Mouse (Mus musculus): ENCODE measurements around the gene Caskin1.
A peak's percentile ranks its signal among the peaks of the same experiment; 100 is the strongest.

Caskin1 gene

DNA sequence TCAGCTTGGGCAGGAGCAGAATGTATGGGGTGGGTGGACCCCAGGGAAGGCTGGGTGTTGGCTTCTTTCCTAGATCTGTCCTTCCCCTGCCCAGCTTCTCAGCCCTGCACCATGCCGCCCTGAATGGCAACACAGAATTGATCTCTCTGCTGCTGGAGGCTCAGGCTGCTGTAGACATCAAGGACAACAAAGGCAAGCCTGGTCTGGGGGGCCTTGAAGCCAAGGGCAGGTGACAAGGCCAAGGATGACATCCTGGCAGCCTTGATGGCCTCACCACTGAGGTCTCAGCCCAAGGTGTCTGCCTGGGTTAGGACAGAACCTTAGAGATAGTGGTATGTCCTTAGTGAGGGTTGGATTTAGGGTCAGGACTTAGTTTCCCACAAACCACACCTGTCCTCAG lies 7.6 kb downstream of the Caskin1 start:
- no peak for DNase-seq

DNA sequence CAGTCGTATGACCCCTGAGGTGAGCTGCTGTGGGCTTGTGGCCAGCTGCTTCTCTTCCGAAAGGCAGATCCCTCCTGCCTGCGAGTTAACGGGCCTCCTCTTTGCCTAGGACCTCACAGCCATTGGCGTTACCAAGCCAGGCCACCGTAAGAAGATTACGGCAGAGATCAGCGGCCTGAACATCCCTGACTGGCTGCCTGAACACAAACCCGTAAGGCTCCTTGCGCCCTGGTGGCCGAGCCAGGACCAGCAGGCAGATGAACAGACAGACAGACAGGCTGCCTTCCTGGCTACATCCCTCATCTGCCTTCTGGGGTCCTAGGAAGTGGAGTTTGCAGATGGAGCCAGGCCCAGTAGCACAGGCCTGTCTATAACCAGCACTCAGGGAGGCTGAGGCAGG lies 13.8 kb downstream of the Caskin1 start:
- DNase-seq = no peak

DNA sequence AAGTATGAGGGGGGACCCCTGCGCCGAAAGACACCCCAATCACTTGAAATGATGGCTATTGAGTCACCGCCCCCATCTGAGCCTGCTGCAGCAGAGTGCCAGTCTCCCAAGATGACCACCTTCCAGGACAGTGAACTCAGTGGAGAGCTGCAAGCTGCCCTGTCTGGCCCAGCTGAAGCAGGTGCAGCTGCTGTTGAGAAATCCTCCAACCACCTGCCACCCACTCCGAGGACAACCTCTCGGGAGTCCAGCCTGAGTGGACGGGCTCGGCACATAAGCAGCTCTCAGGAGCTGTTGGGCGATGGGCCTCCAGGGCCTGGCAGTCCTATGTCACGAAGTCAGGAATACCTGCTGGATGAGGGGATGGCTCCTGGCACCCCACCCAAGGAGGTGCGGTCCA lies 15.7 kb downstream of the Caskin1 start:
- DNase-seq = no peak

DNA sequence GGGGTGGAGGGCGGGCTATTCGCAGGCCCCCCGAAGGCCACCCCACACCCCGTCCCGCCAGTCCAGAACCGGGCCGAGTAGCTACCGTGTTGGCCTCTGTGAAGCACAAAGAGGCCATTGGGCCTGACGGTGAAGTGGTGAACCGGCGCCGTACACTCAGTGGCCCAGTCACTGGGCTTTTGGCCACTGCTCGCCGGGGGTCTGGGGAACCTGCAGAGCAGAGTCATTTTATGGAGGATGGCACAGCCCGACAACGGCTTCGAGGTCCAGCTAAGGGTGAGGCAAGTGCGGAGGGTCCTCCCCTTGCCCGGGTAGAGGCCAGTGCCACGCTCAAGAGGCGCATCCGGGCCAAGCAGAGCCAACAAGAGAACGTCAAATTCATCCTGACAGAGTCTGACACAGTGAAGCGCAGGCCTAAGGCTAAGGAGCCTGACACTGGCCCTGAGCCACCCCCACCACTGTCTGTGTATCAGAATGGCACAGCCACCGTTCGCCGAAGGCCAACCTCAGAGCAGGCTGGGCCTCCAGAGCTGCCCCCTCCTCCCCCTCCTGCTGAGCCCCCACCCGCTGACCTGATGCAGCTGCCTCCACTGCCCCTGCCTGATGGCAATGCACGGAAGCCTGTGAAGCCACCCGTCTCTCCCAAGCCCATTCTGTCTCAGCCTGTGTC lies 17.0 kb downstream of the Caskin1 start:
- DNase-seq = no peak

DNA sequence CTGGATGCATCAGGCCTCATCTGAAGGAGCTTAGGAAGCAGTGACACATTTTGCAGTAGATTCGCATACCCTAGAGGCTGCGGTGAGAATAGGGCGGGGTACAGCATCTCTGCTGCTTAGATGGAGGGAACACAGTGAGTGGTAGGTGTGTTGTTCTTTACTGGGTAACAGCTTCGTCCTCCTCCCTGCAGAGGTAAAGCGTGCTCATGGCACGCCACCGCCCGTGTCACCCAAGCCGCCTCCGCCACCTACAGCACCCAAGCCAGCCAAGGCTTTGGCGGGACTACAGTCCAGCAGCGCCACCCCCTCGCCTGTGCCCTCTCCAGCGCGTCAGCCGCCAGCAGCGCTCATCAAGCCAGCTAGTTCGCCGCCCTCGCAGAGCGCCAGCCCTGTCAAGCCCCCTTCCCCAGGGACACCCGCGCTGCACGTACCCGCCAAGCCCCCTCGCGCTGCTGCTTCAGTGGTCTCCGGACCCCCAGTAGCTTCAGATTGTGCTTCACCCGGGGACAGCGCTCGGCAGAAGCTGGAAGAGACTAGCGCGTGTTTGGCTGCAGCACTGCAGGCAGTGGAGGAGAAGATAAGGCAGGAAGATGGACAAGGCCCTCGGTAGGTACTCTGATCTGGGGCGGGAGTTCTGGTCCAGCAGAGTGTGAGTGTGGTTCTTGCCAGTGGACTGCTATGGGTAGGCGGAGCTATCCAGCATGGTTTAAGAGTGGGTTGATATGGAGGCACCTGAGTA lies 18.1 kb downstream of the Caskin1 start:
- DNase-seq = peak; percentile 56

DNA sequence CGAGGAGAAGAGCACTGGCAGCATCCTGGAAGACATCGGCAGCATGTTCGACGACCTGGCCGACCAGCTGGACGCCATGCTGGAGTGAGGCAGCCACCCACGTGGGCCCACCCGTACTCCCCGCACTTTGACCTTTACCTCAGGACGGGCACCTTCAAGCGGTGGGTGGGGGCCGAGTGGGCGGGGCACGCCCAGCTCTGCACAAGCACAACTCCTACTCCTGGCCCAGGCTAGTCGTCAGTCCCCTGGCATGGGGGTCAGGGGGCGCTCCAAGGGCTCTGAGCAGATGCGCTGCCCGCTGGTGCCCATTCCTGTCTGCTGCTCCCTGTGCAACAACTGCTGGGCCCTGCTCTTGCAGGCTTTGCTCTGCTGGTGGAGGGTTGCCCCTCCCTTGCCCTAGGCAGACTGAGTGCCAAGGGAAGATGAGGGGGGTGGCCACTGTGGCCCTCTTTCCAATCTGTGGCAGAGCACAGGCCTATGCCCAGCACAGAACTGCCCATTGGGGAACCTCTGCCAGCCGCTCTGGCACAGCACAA lies 18.8 kb downstream of the Caskin1 start:
- no peak for DNase-seq

DNA sequence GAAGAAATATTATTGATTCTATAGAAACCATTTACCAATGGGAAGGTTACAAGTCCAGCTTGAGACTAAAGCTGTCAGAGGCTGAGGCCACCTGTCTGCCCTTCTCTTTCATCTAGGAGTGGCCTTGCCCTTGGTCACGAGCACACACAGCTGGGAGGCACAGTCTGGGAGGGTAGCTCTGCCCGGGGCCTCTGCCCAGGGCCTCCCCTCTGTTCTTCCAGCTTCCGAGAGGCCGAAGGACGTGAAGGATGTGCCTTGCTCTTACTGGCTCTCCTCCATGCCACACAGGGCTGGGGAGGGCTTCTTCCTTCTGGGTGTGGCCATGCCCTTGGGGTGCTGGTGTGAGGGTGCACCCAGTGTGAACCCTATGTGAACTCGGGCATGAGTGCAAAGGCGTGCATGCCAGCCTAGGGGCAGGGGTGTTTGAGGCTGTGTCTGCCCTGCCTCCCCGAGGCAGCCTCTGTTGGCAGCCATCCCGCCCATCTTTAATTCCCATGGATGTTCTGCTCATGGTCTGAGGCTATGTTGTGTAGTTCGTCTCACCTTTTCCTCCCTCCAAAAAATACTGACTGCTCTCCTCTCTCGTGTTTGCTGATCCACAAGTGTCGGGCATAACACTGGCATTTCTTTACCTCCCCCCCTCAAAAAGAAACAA lies 19.5 kb downstream of the Caskin1 start:
- DNase-seq = no peak

DNA sequence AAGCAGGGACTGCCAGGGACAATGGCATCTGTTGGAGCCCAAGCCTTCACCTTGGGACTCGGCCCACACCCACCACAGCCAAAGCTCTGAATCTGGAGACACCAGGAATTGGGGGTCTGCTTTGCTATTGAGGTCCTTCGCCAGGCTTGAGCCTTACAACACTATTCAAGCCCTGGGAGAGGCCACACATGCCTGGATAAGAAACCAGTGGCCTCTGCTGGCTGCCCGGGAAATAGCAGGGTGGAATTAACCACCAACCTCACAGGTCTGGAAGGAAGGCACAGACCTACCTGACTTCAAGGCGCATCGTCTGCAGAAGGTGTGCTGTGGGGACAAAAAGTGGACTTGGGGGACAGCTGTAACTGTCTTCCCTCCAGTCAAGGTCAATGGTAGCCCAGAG lies 25.2 kb downstream of the Caskin1 start:
- DNase-seq = peak; percentile 61

DNA sequence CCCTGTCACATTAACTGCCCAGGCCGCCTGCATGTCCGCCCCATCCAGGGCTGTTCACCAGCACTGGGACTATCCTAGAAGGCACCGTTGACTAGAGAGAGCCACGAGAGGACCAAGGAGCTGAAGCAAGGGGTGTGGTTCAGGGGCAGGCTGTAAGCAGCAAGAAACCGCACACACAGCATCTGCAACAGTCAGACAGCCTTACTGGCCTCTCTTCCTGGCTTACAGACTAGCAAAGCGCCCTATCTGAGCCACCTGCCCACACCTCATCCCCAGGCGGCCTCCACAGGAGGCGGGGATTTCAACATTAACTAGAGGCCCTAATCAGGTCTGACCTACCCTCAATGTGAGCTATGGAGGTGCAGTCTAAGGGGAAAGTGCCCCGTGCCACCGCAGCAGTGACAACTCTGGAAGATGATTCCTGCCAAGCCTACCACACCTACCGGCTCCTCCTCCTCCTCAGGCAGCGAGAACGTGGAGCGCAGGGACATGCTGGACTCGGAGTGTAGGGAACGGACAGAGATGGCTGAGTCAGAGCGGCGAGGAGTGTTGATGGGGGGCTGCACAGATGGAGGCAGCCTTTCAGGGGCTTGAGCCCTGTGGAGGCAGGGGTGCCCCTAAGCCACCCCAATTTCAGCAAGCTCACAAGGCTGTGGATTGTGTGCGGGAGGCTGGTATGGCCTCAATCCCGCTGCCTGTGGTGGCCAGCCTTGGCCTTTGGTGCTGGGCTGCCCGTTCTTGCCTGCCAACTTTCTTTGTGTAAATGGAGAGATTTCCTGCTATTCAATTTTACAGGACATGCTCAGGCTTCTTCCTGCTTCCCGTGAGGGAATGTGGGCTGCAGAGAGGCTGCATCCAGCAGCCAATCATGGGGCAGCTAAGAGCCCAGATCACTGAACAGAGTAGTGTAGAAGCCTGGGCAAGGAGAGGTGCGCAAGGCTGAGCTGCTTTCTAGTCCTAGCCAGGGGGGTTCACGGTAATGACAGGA lies 26.2 kb downstream of the Caskin1 start:
- DNase-seq = no peak

DNA sequence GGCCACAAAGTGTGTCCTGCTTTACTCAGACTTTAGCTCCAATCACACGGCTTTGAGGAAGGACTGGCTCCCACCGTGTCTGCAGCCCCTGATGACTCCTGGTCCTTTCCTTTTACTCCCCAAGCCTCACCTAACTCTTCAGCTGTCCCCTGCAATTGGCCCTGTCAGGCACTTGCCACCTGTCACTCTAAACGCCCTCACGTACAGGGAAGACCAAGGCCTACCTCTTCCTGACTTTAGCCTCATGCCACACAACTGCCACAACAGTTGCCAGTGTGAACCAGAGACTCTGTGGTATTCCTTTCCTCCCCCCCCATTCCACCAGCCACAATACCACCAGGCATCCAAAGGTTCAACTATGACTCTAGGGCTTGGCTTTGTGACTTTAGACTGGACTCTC lies 32.0 kb downstream of the Caskin1 start:
- no peak for DNase-seq

DNA sequence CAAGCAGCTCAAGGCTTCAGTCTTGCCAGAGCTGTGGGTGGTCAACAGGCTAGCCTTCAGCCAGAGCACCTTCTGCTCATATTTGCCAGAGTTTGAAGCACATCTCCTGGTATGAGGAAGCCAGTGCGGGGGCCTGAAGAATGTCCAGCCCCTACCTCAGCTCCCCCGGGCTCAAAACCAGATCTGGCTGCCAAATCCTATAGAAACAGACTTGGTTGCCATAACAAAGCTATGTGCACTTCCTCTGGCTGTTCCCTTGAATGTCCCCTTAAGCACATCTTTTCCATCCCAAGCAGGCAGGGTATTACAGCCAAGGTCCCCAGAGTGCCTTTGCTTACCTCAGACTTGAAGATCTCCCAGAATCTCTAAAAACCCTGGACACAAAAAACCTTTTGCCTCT lies 36.3 kb downstream of the Caskin1 start:
- no peak for DNase-seq

DNA sequence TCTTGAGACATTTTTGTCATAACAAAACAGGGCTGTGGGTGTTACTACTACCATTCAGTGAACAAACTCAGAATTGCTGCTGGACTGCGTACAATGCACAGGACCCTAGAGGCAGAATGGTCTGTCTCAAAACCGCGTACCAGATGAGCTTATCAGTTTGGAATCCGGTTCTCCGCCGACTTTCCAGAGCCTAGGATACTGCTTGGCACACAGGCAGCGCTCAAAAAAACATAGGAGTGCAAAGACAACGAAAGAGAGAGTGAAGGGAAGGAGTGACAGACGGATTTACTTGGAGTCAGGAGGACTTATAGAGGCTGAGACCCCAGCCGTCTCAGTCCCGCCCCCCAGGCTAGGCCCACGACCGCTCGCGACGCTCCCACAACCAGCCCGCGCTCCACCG lies 38.9 kb downstream of the Caskin1 start:
- DNase-seq = no peak

DNA sequence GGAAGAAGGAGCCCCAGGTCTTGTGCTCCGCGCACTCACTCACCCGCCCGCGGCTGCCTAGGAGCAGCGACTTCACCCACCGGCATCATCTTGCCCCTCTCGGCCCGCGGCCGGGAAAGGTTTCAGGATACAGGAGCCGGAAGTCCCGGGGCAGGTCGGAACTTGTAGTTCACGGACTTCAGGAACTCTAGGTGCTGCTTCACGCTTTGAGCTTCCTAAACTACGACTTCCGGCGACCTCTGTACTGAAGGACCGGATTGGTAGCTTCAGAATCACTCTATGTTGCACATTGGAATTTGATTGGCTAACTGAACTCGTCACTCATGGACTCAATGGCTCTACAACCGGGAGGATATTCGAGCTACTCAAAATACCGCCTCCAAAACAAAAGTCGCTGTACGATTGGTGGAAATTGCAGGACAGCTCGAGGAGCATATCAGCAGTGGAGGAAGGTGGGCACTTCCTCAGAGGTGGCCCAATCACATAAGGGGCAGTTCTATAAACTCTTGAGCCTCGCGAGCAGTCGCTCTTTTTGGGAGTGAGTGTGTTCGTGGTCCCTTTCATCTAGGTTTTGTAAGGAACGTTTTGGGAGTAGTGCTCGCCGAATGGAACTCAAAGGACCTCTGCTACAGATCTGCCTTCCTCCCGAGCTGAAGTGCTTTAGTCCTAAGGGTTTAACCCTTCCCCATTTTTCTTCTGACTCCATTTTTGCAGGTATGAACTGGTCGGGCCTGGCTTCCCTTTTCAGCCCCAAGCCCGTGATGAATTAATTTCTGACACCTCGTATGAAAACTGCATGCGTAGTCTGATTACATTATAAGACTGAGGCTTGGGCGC lies 39.5 kb downstream of the Caskin1 start, which contains the start of gene Traf7:
Gene Traf7 (minus strand): TSS at position 216 of the 837 bp plus-strand sequence.
- peak; percentile 89 for DNase-seq

DNA sequence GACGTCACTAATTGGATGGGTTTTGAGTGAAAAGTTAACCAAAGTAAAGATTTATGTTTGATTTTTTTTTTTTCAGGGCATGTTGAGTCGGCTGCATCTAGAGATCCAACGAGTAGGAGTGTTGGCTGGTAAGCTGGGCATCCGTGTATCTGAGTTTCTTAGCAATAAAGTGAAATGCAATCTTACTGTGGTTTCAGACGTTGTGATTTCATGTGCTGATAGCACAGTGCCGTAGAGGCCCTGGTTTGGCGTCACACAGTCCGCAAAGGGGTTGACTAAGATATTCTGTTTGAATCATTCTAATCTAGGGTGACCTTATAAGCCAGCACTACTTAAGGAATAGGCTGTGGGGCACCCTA lies 40.1 kb downstream of the Caskin1 start:
- no peak for DNase-seq

DNA sequence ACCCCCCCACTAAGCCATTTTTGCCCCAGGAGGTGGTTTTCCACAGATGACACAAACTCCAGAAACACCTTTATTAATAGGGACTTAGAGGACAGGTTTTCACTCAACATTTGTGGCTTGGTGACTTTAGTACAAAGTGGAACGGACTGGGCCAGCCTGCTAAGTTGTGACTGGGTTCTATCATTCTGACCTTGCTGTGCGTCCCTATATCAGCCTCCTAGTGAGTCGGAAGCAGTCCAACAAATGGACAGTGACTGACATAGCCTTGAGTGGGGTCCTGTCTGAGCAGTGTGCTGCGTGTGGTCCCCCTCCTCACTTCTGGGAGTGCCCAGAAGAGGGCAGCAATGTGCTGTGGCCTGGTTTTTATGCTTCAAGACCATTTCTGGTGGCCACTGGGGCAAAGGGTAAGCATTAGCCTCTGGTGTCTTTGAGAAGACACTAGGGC lies 40.6 kb downstream of the Caskin1 start:
- peak; percentile 68 for DNase-seq

DNA sequence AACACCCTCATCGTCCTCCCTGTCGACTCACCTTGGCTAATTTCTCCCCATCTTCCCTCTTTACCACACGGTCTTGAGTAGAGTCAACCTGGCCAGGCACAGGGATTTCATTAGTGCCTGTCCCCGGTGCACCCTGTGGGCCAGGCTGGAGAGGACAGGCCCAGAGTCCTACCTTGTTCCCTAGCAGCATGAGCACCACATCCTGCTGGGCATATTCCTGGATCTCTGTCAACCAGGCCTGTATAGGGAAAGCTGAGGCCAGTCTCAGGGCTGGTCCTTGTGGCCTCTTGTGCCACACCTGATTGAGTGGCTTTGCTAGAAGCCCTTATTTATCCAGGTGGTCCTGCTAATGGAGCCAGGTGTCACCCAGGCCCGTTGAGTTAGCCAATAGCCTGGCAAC lies 41.5 kb downstream of the Caskin1 start:
- no peak for DNase-seq

DNA sequence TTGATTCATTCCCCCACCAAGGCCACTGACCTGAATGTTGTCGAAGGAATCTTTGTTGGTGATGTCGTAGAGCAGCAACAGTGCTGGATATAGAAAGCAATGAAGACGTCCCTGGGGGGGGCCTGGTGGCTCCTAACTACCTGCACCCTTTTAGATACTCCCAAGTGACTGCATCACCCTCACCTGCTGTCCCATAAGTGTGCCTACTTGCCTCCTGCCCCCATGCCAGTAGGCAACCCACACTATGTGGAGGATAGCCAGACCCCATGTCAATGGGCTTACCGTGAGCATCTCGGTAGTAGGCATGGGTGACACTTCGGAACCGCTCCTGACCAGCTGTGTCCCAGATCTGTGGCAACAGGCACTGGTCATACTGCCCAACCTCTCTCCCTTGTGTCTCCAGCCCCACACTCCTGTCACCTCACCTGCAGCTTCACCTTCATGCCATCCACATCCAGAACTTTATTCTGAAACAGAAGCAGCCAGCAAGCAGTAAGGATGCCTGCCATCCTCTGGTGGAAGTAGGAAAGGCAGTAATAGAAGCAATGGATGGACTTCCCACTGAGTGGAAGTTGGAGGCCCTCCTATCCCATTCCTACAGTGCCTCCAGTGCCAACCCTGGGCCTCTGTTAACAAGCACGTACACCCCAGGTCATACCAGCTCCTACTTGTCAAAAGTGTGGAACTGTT lies 42.1 kb downstream of the Caskin1 start:
- no peak for DNase-seq

DNA sequence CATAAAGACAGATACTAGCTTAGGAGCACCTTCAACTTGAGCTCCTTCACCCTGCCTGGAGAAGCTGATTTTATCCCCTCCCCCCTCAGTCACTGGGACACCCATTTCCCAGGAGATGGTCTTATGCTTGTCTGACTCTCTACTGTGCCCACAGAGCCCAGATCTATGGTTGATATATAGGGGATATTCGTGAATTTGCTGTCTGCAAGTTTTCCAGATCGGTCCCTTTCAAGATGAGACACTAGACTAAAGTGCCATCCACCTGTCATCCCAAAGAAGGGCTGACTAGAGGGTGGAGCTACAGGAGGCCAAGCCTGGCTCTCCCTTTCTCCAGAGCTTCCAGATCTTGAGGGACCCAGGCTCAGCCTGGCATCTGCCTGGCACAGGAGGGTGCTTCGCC lies 42.7 kb downstream of the Caskin1 start:
- DNase-seq = no peak

DNA sequence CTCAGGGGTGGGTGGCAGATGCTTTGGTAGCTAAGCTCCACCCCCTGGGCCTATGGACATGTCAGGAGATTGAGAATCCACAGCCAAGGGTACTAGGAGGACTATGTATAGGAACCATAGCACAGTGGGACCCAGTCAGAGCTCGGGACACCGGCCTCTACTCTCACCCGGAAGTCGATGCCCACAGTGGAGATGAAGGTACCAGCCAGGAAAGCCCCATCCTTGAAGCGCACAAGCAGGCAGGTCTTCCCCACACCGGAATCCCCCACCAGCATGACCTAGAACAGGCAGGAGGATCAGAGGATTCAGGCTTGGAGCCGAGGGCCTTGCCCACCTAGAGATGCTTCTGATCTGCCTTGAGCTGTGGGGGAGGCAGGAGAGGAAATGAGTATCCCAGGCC lies 43.6 kb downstream of the Caskin1 start:
- no peak for DNase-seq

DNA sequence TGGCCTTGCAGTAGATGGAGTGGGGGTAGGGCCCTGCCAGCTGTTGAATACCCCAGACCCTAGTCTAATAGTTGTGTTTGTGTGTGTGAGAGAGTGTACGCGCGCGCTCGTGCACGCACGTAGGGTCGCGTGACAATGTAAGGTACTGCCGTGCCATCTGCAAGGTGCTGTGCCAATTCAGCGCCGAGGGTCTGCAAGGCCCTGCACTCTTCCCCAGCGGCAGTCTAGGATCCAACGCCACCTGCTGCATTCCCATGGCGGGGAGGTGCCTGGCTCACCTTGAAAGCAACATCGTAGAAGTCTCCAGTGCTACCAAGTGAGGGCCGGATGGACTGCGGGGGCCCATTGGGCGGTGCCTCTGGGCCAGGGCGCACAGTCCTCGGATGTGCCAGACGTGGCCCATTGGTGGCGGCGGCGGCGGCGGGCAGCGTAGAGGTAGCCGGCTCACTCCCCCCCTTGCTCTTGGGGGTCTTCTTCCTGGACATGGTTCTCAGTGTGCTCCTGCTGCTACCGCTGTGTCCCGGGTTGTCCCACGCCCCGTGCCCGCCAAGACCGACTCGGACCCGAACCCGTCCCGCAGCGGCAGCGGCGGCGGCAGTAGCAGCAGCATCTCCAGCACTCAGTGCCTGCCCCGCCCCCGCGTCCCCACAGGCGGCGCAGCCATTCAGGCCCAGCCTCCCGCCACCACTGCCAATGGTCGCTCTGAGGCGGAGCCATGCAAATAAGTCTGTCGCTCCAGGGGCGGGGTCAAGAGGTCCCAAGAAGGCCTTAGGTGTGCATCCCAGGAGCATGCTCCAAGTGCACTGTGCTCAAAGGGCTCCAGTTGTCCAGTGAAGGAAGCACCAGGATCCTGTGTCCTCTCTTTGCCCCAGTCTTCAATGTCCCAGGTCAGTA lies 44.9 kb downstream of the Caskin1 start:
- peak; percentile 90 for DNase-seq

Data from cerebellum, adult 8-10 months (tissue).